Mouse (Mus musculus) forebrain, embryonic 12.5 days (tissue): Measurements from ENCODE around the gene Smagp. TPM values are rescaled to one million over a fixed set of nuclear protein-coding genes. Genes with fewer than 3 reads are reported as not detected.
"Not testable (repeated sequence)": the region's sequence is repeated elsewhere in the genome, so short reads cannot be mapped to it uniquely, and the experiment has no call there.

ENCODE experiments used
- ATAC-seq: fragments of 200-750 bp; cut with Nextera tagmentation; 2 replicates; pipeline ENCODE4 v1.8.0; 2017; ENCODE audit warnings: moderate TSS enrichment; ENCODE audit not compliant: low FRiP score
- H3K27ac ChIP-seq: fragments of 300-500 bp; sonication (generic); 2 replicates; pipeline ENCODE4 v1.5.1; 2016; ENCODE audit warnings: mild to moderate bottlenecking
- H3K27me3 ChIP-seq: fragments of 300-500 bp; sonication (generic); 2 replicates; pipeline ENCODE4 v1.6.1; 2016; ENCODE audit warnings: mild to moderate bottlenecking
- H3K36me3 ChIP-seq: fragments of 300-500 bp; sonication (generic); replicated peaks from 2 replicates; pipeline ENCODE4 v1.6.1; 2016; ENCODE audit warnings: mild to moderate bottlenecking
- H3K4me1 ChIP-seq: fragments of 300-500 bp; sonication (generic); 2 replicates; pipeline ENCODE4 v1.6.1; 2016
- H3K4me2 ChIP-seq: fragments of 300-500 bp; sonication (generic); 2 replicates; pipeline ENCODE4 v1.6.1; 2016; ENCODE audit warnings: mild to moderate bottlenecking, moderate library complexity
- H3K4me3 ChIP-seq: fragments of 300-500 bp; sonication (generic); replicated peaks from 2 replicates; pipeline ENCODE4 v1.5.1; 2016; ENCODE audit warnings: mild to moderate bottlenecking
- H3K9ac ChIP-seq: fragments of 300-500 bp; sonication (generic); 2 replicates; pipeline ENCODE4 v1.6.1; 2016; ENCODE audit warnings: mild to moderate bottlenecking
- H3K9me3 ChIP-seq: fragments of 300-500 bp; sonication (generic); 2 replicates; pipeline ENCODE4 v1.6.1; 2016
- WGBS: fragments of 180-500 bp; shearing (Covaris S2); methylation state at CpG from one replicate; pipeline ENCODE4 v1.1.7; 2016; 5-methylcytosine and 5-hydroxymethylcytosine counted together
- polyA plus RNA-seq: library from polyadenylated mRNA; unstranded; fragments of >200 nt; fragmentation: Nextera tagmentation; extraction: Ambion mirVana; gene quantifications from 2 replicates; pipeline ENCODE4 v1.2.1, GENCODE M21; 2016

The Smagp gene
- polyA plus RNA-seq, 1 experiment from 2014 or later: 2.8 TPM

- no peak overlapping the region for H3K9ac ChIP-seq
- WGBS: 11% methylated on average over 9 of the region's 9 CpGs
Measured at GRCm38 (mm10) chr15:100635239-100635638, 1.5 kb downstream of the Smagp start.

DNA sequence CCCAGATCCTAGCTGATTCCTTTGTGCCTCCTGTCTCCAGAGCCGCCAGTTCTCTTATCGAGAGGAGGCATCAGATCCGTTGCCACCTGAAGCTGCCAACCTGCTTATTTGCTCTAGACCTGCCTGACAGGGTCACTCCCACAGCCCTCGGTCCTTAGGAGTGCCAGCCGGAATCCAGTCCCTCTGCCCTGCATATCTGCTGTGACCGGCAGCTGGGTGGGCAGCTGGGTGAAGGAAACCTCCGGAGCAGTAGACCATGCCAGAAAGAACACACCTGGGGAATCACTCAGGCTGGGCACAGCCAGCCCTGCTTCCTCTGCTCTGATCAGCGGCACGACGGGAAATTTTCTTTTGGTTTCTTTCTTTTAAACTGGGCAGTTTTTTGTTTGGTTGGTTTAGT is 3.4 kb downstream of the Smagp start:
- no peak for ATAC-seq
- H3K27me3 ChIP-seq: peaks cover 72% of the 10 kb centered on the region
- 86% methylated on average over 10 of the region's 10 CpGs for WGBS

More at GRCm38 (mm10) chr15:100635239-100635638, 1.5 kb downstream of the Smagp start:
- ATAC-seq: no peak
- Histone ChIP-seq H3K4me3 (no peak overlapping the region), H3K4me1 (peaks cover 13% of the 10 kb centered on the region), H3K27ac (no peak overlapping the region), H3K4me2 (no peak overlapping the region), H3K9me3 (no peaks in the 10 kb centered on the region), H3K36me3 (no peaks in the 10 kb centered on the region), H3K27me3 (peaks cover 76% of the 10 kb centered on the region)

GRCm38 (mm10) chr15:100632323-100632722 is 4.4 kb downstream of the Smagp start:
- peaks cover 22% of the 10 kb centered on the region for H3K4me1 ChIP-seq
- no peak for ATAC-seq
- H3K9ac ChIP-seq: no peak overlapping the region
- no peaks in the 10 kb centered on the region for H3K36me3 ChIP-seq
- H3K27me3 ChIP-seq: peaks cover 66% of the 10 kb centered on the region
- 87% methylated on average over 5 of the region's 5 CpGs for WGBS
- no peaks in the 10 kb centered on the region for H3K9me3 ChIP-seq
- H3K4me2 ChIP-seq: no peak overlapping the region
- H3K4me3 ChIP-seq: no peak overlapping the region
- no peak overlapping the region for H3K27ac ChIP-seq

More for the DNA sequence above, 3.4 kb downstream of the Smagp start:
- Histone ChIP-seq H3K4me2 (no peak overlapping the region), H3K36me3 (no peaks in the 10 kb centered on the region), H3K4me1 (peaks cover 13% of the 10 kb centered on the region), H3K9ac (no peak overlapping the region), H3K27ac (no peak overlapping the region), H3K4me3 (no peak overlapping the region), H3K9me3 (no peaks in the 10 kb centered on the region)

DNA sequence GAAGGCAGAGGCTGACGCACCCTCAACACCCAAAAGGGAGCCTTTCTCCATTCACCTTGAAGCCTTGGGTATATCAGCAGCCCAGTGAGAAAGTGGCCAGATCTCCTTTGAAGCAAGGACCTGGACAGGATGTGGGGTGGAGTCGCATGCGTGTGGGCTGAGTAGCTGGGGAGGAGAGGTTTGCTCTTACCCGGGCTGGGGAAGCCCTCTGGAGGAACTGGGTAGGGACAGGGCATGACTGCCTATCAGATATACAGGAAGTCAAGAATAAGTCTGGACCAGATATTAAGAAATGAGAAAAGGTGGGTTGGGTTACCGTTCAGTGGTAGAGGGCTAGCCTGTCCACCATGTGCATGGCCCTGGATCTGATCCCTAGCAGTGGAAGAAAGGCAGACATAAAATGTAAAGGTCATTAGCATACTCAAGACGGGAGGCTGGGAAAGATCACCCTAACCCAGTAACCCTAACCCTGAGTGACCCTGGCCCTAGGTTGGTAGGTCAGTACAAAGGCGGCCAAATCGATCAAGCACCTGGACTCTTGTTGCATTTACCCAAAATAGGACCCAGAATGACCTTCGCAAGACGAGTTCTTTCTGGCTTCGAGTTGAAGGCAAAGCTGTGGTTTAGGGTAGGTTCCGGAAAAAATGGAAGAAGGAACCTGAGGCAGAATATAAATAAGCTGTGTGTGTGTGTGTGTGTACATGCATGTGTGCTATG is 5.1 kb downstream of the Smagp start:
- H3K9me3 ChIP-seq: no peaks in the 10 kb centered on the region
- H3K36me3 ChIP-seq: no peaks in the 10 kb centered on the region
- peaks cover 16% of the 10 kb centered on the region for H3K4me1 ChIP-seq
- H3K4me2 ChIP-seq: no peak overlapping the region
- 92% methylated on average over 12 of the region's 12 CpGs for WGBS
- no peak overlapping the region for H3K27ac ChIP-seq
- no peak overlapping the region for H3K4me3 ChIP-seq
- no peak overlapping the region for H3K9ac ChIP-seq
- ATAC-seq: no peak
- peaks cover 59% of the 10 kb centered on the region for H3K27me3 ChIP-seq

GRCm38 (mm10) chr15:100630126-100630525 is 6.6 kb downstream of the Smagp start:
- no peaks in the 10 kb centered on the region for H3K9me3 ChIP-seq
- H3K4me1 ChIP-seq: peaks cover 9% of the 10 kb centered on the region
- no peak overlapping the region for H3K4me3 ChIP-seq
- no peaks in the 10 kb centered on the region for H3K36me3 ChIP-seq
- no peak for ATAC-seq
- H3K9ac ChIP-seq: no peak overlapping the region
- H3K27me3 ChIP-seq: peaks cover 44% of the 10 kb centered on the region
- H3K4me2 ChIP-seq: no peak overlapping the region
- H3K27ac ChIP-seq: no peak overlapping the region
- 45% methylated on average over 3 of the region's 3 CpGs for WGBS

DNA sequence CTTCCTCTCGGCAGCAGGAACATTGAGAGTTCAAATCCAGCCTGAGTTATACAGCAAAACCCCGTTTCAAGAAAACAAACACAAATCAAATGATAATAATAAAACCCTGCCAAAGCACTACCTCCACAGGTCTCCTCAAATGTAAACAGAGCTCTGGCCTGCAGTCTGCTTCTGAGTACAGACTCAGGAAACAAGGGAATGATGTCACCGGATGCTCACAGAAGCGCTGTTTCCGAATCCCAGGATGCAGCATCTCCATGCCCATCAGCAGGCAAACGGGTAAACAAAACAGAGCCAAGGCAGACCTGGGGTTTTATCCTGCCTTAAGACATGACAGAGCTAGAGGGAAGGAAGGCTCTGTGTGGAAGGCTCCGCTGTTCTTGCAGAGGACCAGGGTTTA is 7.9 kb downstream of the Smagp start:
- no peaks in the 10 kb centered on the region for H3K36me3 ChIP-seq
- no peak overlapping the region for H3K27ac ChIP-seq
- no peak for ATAC-seq
- H3K4me1 ChIP-seq: peaks cover 9% of the 10 kb centered on the region
- no peak overlapping the region for H3K4me3 ChIP-seq
- WGBS: 53% methylated on average over 7 of the region's 7 CpGs
- no peak overlapping the region for H3K9ac ChIP-seq
- peaks cover 33% of the 10 kb centered on the region for H3K27me3 ChIP-seq
- no peaks in the 10 kb centered on the region for H3K9me3 ChIP-seq
- no peak overlapping the region for H3K4me2 ChIP-seq

GRCm38 (mm10) chr15:100627774-100628370 is 8.9 kb downstream of the Smagp start:
- Histone ChIP-seq H3K9ac (no peak overlapping the region), H3K36me3 (no peaks in the 10 kb centered on the region), H3K4me1 (peaks cover 9% of the 10 kb centered on the region), H3K27ac (no peak overlapping the region), H3K4me3 (no peak overlapping the region), H3K4me2 (no peak overlapping the region), H3K27me3 (peaks cover 23% of the 10 kb centered on the region), H3K9me3 (no peaks in the 10 kb centered on the region)
- no peak for ATAC-seq
- 2% methylated on average over 11 of the region's 11 CpGs for WGBS

GRCm38 (mm10) chr15:100627287-100627686 is 9.5 kb downstream of the Smagp start:
- no peak for ATAC-seq
- H3K9me3 ChIP-seq: no peaks in the 10 kb centered on the region
- H3K27me3 ChIP-seq: peaks cover 18% of the 10 kb centered on the region
- no peak overlapping the region for H3K27ac ChIP-seq
- no peak overlapping the region for H3K4me2 ChIP-seq
- H3K36me3 ChIP-seq: no peaks in the 10 kb centered on the region
- H3K9ac ChIP-seq: no peak overlapping the region
- H3K4me3 ChIP-seq: no peak overlapping the region
- peaks cover 9% of the 10 kb centered on the region for H3K4me1 ChIP-seq
- WGBS: 17% methylated on average over 10 of the region's 10 CpGs

GRCm38 (mm10) chr15:100624435-100624834 is 12.3 kb downstream of the Smagp start:
- Histone ChIP-seq H3K27ac (no peak overlapping the region), H3K9me3 (no peaks in the 10 kb centered on the region), H3K27me3 (peaks cover 9% of the 10 kb centered on the region; the same call in 1 of the 2 replicates), H3K36me3 (peaks cover 22% of the 10 kb centered on the region), H3K9ac (no peak overlapping the region), H3K4me2 (no peak overlapping the region), H3K4me3 (no peak overlapping the region), H3K4me1 (peaks cover 9% of the 10 kb centered on the region)
- no peak for ATAC-seq
- WGBS: 86% methylated on average over 3 of the region's 3 CpGs

DNA sequence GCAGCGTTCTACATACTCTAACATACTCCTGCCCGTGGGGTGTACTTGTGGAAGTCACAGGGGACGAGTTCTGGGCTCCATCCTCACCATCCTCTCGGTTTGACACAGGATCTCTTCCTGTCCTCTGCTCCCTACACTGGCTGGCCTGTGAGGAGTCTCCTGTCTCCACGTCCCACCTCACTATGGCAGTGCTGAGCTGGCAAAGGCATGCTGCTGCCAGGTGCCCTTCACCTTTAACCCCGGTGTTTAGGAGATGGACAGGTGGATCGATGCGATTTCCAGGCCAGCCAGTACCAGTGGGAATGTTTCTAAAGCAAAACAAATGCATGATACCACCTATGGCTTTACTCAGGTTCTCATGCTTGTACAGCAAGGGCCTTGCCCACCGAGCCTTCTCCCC is 13.0 kb downstream of the Smagp start:
- peaks cover 29% of the 10 kb centered on the region for H3K36me3 ChIP-seq
- H3K27ac ChIP-seq: no peak overlapping the region
- H3K9ac ChIP-seq: no peak overlapping the region
- no peaks in the 10 kb centered on the region for H3K9me3 ChIP-seq
- peaks cover 9% of the 10 kb centered on the region for H3K4me1 ChIP-seq
- WGBS: 89% methylated on average over 9 of the region's 9 CpGs
- H3K4me3 ChIP-seq: no peak overlapping the region
- H3K4me2 ChIP-seq: no peak overlapping the region
- peaks cover 8% of the 10 kb centered on the region; the same call in 1 of the 2 replicates for H3K27me3 ChIP-seq
- ATAC-seq: no peak

DNA sequence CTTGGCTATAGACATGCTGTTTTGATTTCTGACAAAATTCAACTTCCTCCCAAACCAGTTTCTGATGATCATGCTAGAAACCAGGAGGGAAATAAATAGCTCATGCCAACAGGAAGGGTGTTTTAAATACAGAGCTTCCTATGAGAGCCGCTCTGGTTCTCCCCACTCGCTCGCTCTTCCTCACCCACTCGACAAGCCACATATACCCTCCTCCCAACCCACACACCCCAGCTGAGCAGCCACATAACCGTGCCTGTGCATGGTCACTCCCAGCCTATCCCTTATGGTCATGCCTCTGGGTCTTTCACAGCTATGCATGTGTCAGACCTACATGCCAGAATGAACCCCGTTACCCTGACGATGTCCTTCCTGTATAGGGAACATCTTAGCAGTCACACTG is 14.6 kb downstream of the Smagp start:
- peaks cover 43% of the 10 kb centered on the region for H3K36me3 ChIP-seq
- H3K27ac ChIP-seq: no peak overlapping the region
- no peak overlapping the region for H3K4me3 ChIP-seq
- H3K27me3 ChIP-seq: no peaks in the 10 kb centered on the region
- H3K9ac ChIP-seq: no peak overlapping the region
- H3K9me3 ChIP-seq: no peaks in the 10 kb centered on the region
- no peak for ATAC-seq
- 91% methylated on average over 7 of the region's 7 CpGs for WGBS
- H3K4me1 ChIP-seq: no peaks in the 10 kb centered on the region
- H3K4me2 ChIP-seq: no peak overlapping the region

- H3K27me3 ChIP-seq, ATAC-seq, H3K27ac ChIP-seq, H3K9ac ChIP-seq, H3K4me1 ChIP-seq, H3K9me3 ChIP-seq, H3K4me3 ChIP-seq, H3K4me2 ChIP-seq: not testable (repeated sequence)
- 82% methylated on average over 9 of the region's 9 CpGs for WGBS
- peaks cover 43% of the 10 kb centered on the region for H3K36me3 ChIP-seq
Measured at GRCm38 (mm10) chr15:100621671-100622070, 15.1 kb downstream of the Smagp start.

- Histone ChIP-seq H3K9ac (no peak overlapping the region), H3K36me3 (peaks cover 43% of the 10 kb centered on the region), H3K4me1 (peaks cover 15% of the 10 kb centered on the region), H3K9me3 (no peaks in the 10 kb centered on the region), H3K27me3 (no peaks in the 10 kb centered on the region), H3K27ac (no peak overlapping the region), H3K4me3 (no peak overlapping the region), H3K4me2 (no peak overlapping the region)
- no peak for ATAC-seq
- WGBS: 95% methylated on average over 7 of the region's 7 CpGs
Measured at GRCm38 (mm10) chr15:100619200-100619599, 17.5 kb downstream of the Smagp start.
